Mouse (Mus musculus) heart, adult 10 weeks (tissue): ENCODE measurements around the gene Sh3bp4. TPM values are rescaled to one million over a fixed set of nuclear protein-coding genes. Genes with fewer than 3 reads are reported as not detected.

ENCODE experiments used
- polyA plus RNA-seq: library from polyadenylated mRNA; stranded (reverse); fragments of 350-450 nt; fragmentation: Illumina TruSeq; extraction: RNeasy Lipid Tissue Mini Kit (QIAGEN cat#74804); gene quantifications from one replicate; pipeline ENCODE4 v1.2.3, GENCODE M21; 2014; ENCODE audit warnings: low read depth, low replicate concordance

Gene Sh3bp4
- polyA plus RNA-seq, result 8.9 TPM

DNA sequence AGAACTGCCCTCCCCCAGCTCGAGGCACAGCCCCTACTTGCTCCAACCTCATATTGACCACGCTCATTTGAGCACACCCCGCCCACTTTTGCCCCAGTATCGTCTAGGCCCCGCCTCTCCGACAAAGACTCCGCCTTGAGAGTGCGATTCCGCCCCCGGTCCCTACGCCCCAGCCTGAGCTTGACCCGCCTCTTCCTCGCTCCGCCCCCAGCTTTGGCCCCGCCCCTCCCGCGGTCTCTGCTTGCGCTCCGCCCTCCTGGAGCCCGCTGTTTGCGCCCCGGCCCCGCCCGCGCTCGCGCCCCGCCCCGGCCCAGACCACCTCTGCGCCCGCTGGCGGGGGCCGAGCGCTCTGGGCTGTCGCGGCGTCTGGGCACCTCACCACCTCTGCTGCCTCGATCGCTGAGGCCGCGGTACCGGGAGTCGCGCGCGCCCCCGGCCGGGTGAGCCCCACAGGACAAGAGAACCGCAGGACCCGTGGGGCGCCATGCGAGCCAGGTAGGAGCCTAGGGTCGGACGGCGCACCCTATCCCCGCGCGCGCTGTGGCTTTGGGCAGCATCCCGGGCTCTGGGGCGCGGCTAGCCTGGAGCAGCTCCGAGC, at the start of gene Sh3bp4:
TSS of gene Sh3bp4 (plus strand) at position 313 of the 598 bp plus-strand sequence.

